Mouse (Mus musculus) effector memory CD4-positive, alpha-beta T cell, adult 5 months (primary cell): ENCODE measurements around the gene Cherp. TPM values are rescaled to one million over a fixed set of nuclear protein-coding genes. Genes with fewer than 3 reads are reported as not detected.

Experiments used
- polyA plus RNA-seq: library from polyadenylated mRNA; unstranded; fragments of 100-300 nt; shearing (Covaris generic); gene quantifications from one replicate; pipeline ENCODE4 v1.2.1, GENCODE M21; 2017

The Cherp gene
- polyA plus RNA-seq: 86.9 TPM

DNA sequence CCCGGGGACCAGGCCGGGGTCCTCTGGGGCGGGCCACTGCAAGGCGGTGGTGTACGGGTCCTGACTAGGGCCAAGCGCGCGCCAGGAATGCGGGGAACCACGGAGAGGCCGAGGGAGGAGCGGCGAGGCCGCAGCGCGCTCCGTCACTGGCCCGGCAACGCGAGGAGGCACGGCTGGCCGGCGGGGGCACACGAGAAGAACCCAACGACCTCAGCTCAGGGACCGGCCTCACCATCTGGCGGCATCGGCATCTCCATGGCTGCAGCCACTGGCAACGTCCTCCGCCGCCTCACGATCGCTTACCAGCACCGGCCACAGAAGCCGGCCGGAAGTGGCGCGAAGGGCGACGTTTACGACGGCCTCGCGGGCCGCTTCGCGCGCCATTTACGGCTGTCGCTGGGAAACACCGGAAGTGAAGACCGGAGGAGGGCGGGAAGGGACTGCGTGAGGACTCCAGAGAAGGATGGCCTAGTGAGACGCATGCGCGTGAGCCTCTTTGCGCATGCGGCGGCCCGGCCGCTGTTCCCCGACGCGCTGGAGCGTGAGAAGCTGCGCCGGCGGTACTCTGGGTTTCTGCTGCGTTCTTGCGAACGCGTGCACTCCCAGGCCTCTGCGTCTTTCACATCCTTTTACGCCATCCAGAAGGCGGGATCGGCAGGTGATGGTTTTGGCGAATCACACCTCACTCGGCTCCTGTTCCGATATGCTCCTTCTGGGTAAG lies at the start of gene Cherp:
TSS of gene Cherp (minus strand) at position 401 of the 721 bp plus-strand sequence.

DNA sequence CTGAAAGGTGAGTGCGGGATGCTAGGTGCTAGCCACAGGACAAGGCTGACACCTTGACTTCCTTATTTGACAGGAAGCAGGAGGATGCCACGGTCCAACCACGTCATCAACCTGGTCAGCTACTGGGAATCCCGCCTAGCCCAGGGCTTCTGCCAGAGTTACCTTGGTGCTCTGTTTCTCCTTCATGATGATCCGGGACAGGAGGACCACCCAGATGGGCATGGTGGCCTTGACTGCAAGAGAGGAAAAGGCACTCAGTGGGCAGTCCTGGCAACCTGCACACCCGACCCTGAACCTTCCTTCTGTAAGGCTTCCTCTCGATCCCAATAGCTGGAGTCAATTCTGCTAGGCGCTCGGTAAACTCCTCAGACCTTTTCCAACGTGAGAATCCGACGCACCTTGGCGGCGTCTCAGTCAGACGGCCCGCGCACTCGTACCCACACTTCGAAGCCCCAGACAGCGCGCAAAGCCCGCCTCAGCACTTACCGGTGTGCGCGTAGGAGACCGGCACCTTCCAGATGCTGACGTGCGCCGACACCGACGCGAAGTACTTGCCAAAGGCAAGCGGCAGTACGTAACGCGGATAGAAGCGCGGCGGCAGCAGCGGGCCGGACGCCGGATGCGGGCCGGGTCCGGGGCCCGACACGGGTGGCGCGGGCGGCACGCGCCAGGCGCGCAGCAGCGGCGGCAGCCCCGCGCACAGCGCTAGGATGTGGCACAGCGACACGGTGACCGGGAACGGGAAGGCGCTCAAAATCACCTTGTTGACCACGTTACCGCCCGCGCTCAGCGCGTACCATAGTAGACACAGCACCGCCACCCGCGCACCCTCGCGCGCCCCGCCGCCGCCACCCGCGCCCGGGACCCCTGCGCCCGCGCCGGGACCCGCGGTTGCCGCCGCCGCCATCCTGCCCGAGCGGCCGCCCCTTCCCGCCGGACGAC lies 16.9 kb upstream of the Cherp start, which contains the start of gene Slc35e1:
TSS of gene Slc35e1 (minus strand) at position 935 of the 942 bp plus-strand sequence.

DNA sequence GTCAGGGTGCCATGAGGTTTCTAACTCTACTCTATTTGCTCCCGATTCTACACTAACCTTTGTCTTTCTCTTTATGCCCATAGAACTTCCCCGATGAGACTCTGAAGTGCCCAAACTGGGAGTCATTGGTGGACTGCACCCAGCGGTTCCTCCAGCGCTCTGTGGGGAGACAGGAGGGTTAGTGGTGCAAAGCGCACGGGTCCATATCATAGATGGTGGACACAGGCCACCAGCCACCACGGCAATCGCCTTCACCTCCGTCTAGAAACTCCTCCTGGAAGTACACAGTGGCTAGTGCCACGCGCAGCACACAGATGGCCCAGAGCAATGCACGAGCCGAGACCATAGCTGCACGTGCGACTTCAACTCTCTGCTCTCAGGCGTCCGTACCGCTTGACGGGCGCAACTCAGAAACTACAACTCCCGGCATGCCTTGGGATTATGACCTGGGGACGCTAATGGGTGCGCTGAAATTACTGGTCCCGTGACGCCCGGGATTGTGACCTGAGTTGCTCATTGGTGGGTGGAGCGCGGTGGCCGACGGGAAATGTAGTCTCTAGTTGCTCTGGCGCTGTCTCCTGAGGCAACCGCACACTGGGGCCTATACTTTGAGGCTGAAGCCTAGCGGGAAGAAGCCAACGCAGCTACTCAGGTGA lies 31.6 kb downstream of the Cherp start, which contains the start of the genes Calr3 and 1700030K09Rik:
TSS of gene Calr3 (minus strand) at position 533 of the 656 bp plus-strand sequence.
TSS of gene 1700030K09Rik (plus strand) at position 543 of the 656 bp plus-strand sequence.

DNA sequence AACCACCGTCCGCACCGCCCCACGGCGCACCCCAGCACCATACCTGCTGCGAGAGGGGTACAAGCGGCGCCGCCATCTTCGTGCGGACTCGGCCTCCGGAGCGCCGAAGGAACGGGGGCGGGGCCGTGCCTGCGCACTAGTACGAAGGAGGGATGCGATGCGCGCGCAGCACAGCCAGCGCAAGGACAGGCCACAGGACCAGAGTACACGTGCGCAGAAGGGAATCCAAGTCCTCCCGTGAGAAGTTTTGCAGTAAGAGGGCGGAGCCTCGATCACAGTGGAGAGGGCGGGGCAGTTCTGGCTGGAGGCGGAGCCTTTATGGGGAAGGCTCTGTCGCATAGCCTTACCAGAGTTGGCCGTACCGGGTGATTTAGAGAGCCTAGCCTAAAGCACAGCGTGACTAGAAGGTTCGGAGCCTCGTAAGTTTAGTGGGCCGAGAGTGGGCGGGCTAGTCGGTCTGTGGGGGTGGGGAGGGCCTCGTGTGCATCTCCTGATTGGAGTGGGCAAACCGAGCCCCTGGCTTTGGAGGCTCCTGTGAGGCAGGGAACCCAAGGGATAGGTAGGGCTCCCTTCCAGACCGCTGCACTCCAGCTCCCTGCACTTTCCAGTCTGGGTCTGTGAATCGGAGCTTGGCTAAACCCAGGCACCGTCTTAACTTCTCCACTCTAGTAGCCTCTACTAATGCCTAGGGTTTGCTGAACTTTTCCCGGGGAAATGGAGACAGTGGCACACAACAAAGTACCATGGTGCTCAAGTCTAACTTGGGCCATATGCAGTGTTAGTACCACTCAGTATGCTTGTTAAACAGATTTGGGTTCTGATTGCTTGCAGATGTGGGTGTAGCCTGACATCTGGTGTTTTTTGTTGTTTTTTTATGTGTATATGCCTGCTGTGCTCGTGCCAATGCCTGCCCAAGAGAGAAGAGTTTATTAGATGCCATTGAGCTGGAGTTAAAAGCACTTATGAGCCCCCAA lies 53.4 kb downstream of the Cherp start, which contains the start of gene Eps15l1:
TSS of gene Eps15l1 (minus strand) at position 99 of the 974 bp plus-strand sequence.

Other genes starting within 250 kb of the Cherp start
- 131 TPM for gene Ap1m1, start 235.2 kb downstream of the Cherp start, polyA plus RNA-seq
- 2.4 TPM for gene Gm10282, start 170.0 kb downstream of the Cherp start, polyA plus RNA-seq
- gene Klf2, start 156.2 kb downstream of the Cherp start, polyA plus RNA-seq: 1,004 TPM
- 40.9 TPM for gene Eps15l1, start 53.8 kb downstream of the Cherp start, polyA plus RNA-seq
- 0.97 TPM for gene Calr3, start 31.4 kb downstream of the Cherp start, polyA plus RNA-seq
- gene 1700030K09Rik, start 31.3 kb downstream of the Cherp start, polyA plus RNA-seq: 4.4 TPM
- gene Slc35e1, start 17.4 kb upstream of the Cherp start, polyA plus RNA-seq: 156 TPM
- 21.1 TPM for gene Med26, start 73.0 kb upstream of the Cherp start, polyA plus RNA-seq
- 71.3 TPM for gene Smim7, start 95.9 kb upstream of the Cherp start, polyA plus RNA-seq
- 1.8 TPM for gene Tmem38a, start 96.8 kb upstream of the Cherp start, polyA plus RNA-seq
- gene Nwd1, start 171.5 kb upstream of the Cherp start, polyA plus RNA-seq: 0.12 TPM
- gene Sin3b, start 248.1 kb upstream of the Cherp start, polyA plus RNA-seq: 184 TPM